Mouse (Mus musculus): ENCODE data around the gene Obsl1. TPM values are rescaled to one million over a fixed set of nuclear protein-coding genes. Genes with fewer than 3 reads are reported as not detected.

Obsl1 gene
- total RNA-seq (2021) = 10 to 100 TPM; 48.9 to 54.4 TPM
- long read RNA-seq, experiment 1, full-length matches to known transcripts = 8 of 29 reads
- long read RNA-seq, experiment 1, partial matches to known transcripts = 16 of 29 reads
- long read RNA-seq, experiment 1, other reads (novel, unspliced or antisense) = 5 of 29 reads
- long read RNA-seq, experiment 2, full-length matches to known transcripts = 14 of 43 reads
- long read RNA-seq, experiment 2, partial matches to known transcripts = 22 of 43 reads
- long read RNA-seq, experiment 2, other reads (novel, unspliced or antisense) = 7 of 43 reads

- DNase-seq (ENCODE audit: low spot score in 2 of 2) = peak; percentile 54 to 56
Measured at GRCm38 (mm10) chr1:75505956-75506831, at the start of gene Obsl1. Obsl1 (minus strand) TSS chr1:75506452.

- no peak for DNase-seq (ENCODE audit: low spot score in 2 of 2)
Measured at GRCm38 (mm10) chr1:75555680-75556079, 49.4 kb upstream of the Obsl1 start.

GRCm38 (mm10) chr1:75550586-75550985 is 44.3 kb upstream of the Obsl1 start:
- no peak for DNase-seq (ENCODE audit: low spot score in 2 of 2)

GRCm38 (mm10) chr1:75549289-75550279 is 43.3 kb upstream of the Obsl1 start:
- peak; percentile 36 to 73 for DNase-seq (ENCODE audit: low spot score in 2 of 2)

- DNase-seq (ENCODE audit: low spot score in 2 of 2) = peak in 1 of 2 experiments; percentile 48
Measured at GRCm38 (mm10) chr1:75548871-75549270, 42.6 kb upstream of the Obsl1 start.

GRCm38 (mm10) chr1:75548083-75548482 is 41.8 kb upstream of the Obsl1 start:
- DNase-seq (ENCODE audit: low spot score in 2 of 2) = no peak

GRCm38 (mm10) chr1:75547351-75547750 is 41.1 kb upstream of the Obsl1 start:
- no peak for DNase-seq (ENCODE audit: low spot score in 2 of 2)

GRCm38 (mm10) chr1:75545965-75546956 is 40.0 kb upstream of the Obsl1 start, which contains the start of gene Slc4a3:
Slc4a3 (plus strand) TSS chr1:75546266.
- DNase-seq (ENCODE audit: low spot score in 2 of 2) = peak; percentile 68 to 76

- DNase-seq (ENCODE audit: low spot score in 2 of 2) = no peak
Measured at GRCm38 (mm10) chr1:75544351-75544750, 38.1 kb upstream of the Obsl1 start.

GRCm38 (mm10) chr1:75541496-75541895 is 35.2 kb upstream of the Obsl1 start:
- DNase-seq (ENCODE audit: low spot score in 2 of 2) = no peak

- no peak for DNase-seq (ENCODE audit: low spot score in 2 of 2)
Measured at GRCm38 (mm10) chr1:75538597-75539190, 32.4 kb upstream of the Obsl1 start.

- no peak for DNase-seq (ENCODE audit: low spot score in 2 of 2)
Measured at GRCm38 (mm10) chr1:75537587-75537986, 31.3 kb upstream of the Obsl1 start.

GRCm38 (mm10) chr1:75533325-75534252 is 27.3 kb upstream of the Obsl1 start:
- DNase-seq (ENCODE audit: low spot score in 2 of 2) = no peak

GRCm38 (mm10) chr1:75532280-75533172 is 26.3 kb upstream of the Obsl1 start:
- DNase-seq (ENCODE audit: low spot score in 2 of 2) = no peak

GRCm38 (mm10) chr1:75530546-75530945 is 24.3 kb upstream of the Obsl1 start:
- DNase-seq (ENCODE audit: low spot score in 2 of 2) = no peak

- no peak for DNase-seq (ENCODE audit: low spot score in 2 of 2)
Measured at GRCm38 (mm10) chr1:75524679-75525078, 18.4 kb upstream of the Obsl1 start.

Data from adrenal gland, adult 18-20 months (tissue).